In the genomic region with DNA sequence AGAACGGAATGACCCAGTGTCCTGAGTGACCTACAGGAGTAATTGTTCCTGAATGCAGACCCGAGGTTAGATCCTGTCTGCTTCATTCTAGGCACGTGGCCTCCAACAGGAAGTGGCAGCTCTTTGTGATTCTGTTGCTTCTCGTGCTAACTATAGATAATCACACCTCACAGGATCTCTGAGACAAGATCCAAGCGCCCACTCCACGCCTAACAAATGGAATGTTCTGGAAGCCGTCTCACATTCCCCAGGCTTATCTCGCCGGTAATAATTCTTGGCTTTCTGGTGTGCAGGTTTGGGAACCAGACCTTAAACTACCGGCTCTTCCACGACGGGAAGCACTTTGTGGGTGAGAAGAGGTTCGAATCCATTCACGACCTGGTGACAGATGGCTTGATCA, we compare ENCODE assay signal across 21 mouse cellular contexts.
"Had no signal": no experiment of that assay in that cellular context is flagged by ENCODE, and none has a peak within 500 bp of the region (broad histone marks: within the 10 kb centered on the region; RNA-seq: fewer than 3 reads in every experiment).

No protein-coding gene starts in this region.

- DNase-seq: liver, postnatal 0 days; lung, adult 2 months; lung, postnatal 14 days; lung, postnatal 36 days; retina, postnatal 1 day; right cerebral cortex, adult 18-20 months; right cerebral cortex, postnatal 25 days; right cerebral cortex, postnatal 4 days; spleen, adult 18-20 months; thymus, postnatal 25 days; thymus, postnatal 4 days had no signal

- H3K27me3 ChIP-seq: liver, embryonic 15.5 days; midbrain, embryonic 15.5 days; neural tube, embryonic 13.5 days; neural tube, embryonic 15.5 days; stomach, embryonic 15.5 days had no signal

- H3K27ac ChIP-seq: liver, embryonic 15.5 days; lung, embryonic 15.5 days; macrophage; midbrain, embryonic 13.5 days; midbrain, embryonic 15.5 days; neural tube, embryonic 13.5 days; neural tube, embryonic 15.5 days; stomach, embryonic 15.5 days; stomach, postnatal 0 days had no signal

- H3K4me1 ChIP-seq: liver, embryonic 15.5 days; lung, embryonic 15.5 days; stomach, embryonic 15.5 days had no signal

- H3K4me3 ChIP-seq: liver, embryonic 15.5 days; lung, embryonic 15.5 days; megakaryocyte, embryonic 14.5 days; midbrain, embryonic 13.5 days; midbrain, embryonic 15.5 days; neural tube, embryonic 13.5 days; neural tube, embryonic 15.5 days; stomach, embryonic 15.5 days had no signal

- H3K36me3 ChIP-seq: liver, embryonic 15.5 days; lung, embryonic 15.5 days; midbrain, embryonic 15.5 days; neural tube, embryonic 15.5 days; stomach, embryonic 15.5 days had no signal
